Mouse (Mus musculus): ENCODE measurements around the gene Arl4c. TPM values are rescaled to one million over a fixed set of nuclear protein-coding genes. Genes with fewer than 3 reads are reported as not detected.
A peak's percentile ranks its signal among the peaks of the same experiment; 100 is the strongest.

The Arl4c gene
- total RNA-seq (2021): 10 to 100 TPM; 26.1 to 29.0 TPM

DNA sequence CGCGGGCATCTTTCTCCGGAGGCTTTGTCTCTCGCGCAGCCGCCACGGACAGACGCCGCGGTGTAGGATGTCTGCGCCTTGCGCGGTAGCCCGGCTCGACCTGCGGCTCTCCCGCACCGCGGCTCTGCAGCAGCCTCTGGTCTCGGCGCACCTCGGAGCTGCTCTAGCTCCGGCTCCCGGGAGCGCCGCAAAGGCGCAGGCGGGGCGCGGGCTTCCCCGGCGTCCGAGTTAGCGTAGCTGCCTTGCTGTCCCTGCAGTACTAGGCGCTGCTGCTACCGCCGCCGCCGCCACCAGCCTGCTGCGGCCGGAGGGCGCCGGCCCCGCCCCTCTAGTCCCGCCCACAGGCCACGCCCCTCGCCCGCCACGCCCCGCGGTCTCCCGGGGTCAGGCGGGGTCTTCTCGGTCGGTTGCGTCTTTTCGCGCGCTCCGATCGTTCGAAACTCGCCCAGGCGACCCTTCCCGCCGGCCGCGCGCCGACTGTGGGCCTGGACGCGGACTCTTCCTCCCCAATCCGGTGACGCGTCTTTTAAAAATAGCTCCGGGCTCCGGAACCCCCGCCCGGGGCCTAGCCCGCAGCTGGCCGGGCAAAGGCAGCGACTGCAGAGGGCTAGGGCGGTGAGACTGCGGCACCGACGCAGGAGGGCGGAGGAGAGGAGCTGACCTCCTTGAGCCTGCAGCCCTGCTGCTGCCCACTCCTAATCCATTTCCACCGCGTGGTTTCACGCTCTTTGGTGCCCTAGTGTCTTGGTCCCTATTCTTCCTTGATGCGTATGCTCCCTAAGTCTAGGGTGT lies at the start of gene Arl4c:
TSS of gene Arl4c (minus strand) at position 352 of the 792 bp plus-strand sequence.
- DNase-seq: peak; percentile 71 to 74

DNA sequence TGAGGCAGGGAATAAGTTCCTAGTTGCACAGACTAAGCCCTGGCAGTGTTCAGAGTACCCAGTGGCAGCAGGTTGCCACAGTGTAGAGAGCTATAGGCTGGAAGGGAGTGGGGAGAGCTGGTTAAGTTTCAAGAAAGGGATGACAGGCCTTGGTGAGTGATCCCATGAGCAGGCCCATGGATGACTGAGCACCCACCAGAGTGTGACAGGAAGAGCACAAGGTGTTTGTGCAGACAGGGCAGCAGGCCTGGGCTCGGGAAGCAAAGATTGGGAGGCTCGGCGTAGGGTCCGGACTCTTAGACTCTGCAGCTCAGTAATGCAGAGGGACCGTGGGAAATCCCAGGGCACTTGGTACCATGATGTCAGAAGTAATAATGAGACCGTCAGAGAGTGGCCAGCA lies 49.3 kb upstream of the Arl4c start:
- DNase-seq: no peak

- no peak for DNase-seq
Observed at GRCm38 (mm10) chr1:88750576-88750975, 48.6 kb upstream of the Arl4c start.

- DNase-seq: no peak
Observed at GRCm38 (mm10) chr1:88750126-88750525, 48.1 kb upstream of the Arl4c start.

- no peak for DNase-seq
Observed at GRCm38 (mm10) chr1:88749106-88749505, 47.1 kb upstream of the Arl4c start.

- peak; percentile 71 to 77 for DNase-seq
Observed at GRCm38 (mm10) chr1:88745256-88745655, 43.2 kb upstream of the Arl4c start.

- DNase-seq: no peak
Observed at GRCm38 (mm10) chr1:88744261-88744660, 42.2 kb upstream of the Arl4c start.

- peak; percentile 33 to 35 for DNase-seq
Observed at GRCm38 (mm10) chr1:88742372-88742771, 40.4 kb upstream of the Arl4c start.

DNA sequence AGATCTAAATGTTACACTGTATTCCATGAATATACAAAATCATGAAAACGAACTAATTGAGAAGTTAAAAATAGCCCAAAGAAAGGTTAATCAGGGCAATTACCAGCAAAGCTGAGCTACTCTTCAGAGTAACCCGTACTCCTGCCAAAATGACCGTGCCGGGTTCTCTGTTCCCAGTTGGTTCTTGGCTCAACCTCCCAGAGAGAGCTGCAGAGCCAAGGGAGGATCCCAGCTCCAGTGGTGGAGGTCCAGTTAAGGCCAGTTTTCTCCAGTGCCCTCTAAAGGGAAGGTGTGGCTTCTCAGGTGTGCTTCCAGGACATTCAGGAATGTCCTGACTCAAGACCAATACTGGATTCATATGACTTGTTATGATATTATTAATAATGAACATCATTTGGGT lies 37.5 kb upstream of the Arl4c start:
- DNase-seq: no peak

- DNase-seq: peak in 1 of 2 experiments; percentile 15
Observed at GRCm38 (mm10) chr1:88738931-88739330, 36.9 kb upstream of the Arl4c start.

GRCm38 (mm10) chr1:88729496-88729895 lies 27.5 kb upstream of the Arl4c start:
- no peak for DNase-seq

DNA sequence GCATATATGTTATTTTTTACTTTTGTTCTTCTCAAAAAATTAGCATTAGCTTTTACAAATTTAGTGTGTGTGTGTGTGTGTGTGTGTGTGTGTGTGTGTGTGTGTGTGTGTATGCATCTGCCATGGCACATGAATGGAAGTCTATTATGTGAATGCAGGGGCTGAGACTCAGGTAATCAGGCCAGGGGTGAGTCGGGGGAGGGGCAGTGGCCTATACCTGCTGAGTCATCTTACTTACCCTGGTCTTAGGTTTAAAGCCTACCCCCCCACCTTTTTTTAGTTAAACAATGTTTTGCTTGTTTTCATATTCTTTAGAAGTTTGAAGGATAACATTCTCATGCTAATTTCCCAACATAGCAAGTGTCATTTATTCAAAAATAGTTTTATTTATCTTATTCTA lies 25.3 kb upstream of the Arl4c start:
- no peak for DNase-seq

GRCm38 (mm10) chr1:88725716-88726115 lies 23.7 kb upstream of the Arl4c start:
- no peak for DNase-seq

- no peak for DNase-seq
Observed at GRCm38 (mm10) chr1:88720626-88721229, 18.7 kb upstream of the Arl4c start.

DNA sequence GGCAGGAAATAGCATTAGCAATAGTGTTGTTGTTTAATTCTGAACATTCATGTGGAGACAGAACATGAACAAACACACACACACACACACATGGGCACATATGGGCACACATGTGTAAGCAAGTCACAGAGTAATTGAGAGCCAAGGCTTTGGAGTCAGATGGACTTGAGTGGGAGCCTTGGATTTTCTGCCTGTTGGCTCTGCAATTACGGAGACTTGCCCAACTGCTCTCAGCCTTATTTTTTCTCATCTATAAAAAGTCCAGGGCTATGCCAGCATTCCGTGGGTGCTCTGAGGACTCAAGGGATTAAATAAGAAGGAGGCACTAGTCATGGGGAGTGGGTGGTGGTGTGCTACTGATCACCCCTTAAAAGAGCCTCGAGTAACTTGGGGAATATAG lies 16.5 kb upstream of the Arl4c start:
- peak; percentile 19 to 25 for DNase-seq

DNA sequence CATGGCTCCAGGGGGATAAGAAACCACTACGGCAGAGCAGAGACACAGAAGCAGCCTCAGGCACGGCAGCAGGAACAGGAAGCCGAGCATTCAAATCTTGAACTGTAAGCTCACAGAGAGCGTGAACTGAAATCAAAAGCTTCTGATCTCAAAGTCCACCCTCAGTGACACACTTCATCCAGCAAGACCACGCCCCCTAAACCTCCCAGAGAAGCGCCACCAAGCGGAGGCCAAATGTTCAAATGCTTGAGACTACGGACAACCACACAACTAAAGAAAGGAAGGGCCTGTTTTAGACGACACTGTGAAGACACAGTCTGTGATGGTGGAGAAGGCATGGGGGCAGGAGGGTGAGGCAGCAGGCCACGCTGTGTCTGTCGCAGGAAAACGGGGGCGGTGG lies 15.7 kb upstream of the Arl4c start:
- DNase-seq: no peak

GRCm38 (mm10) chr1:88712011-88712410 lies 10.0 kb upstream of the Arl4c start:
- no peak for DNase-seq

- DNase-seq: no peak
Observed at GRCm38 (mm10) chr1:88708646-88709305, 6.8 kb upstream of the Arl4c start.

DNA sequence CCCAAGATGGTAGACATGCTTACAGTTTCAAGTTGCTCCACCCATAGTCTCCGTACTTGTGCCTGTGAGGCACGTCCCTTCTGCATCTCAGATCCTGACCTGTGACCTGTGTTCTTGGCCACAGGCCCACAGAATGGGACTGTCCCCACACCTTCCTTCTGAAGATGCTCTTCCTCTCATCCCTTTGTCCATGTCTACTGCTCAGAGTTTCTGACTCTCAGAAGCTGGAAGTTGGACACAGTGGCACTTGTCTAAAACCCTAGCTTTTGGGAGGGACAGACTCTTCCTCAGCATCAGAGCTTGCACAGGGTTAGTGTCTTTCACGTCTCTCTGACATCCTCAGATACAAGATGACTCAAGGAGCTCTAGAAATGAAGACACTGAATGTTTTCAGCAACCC lies 6.2 kb upstream of the Arl4c start:
- no peak for DNase-seq

- no peak for DNase-seq
Observed at GRCm38 (mm10) chr1:88707536-88707935, 5.5 kb upstream of the Arl4c start.

- DNase-seq: peak; percentile 89 to 90
Observed at GRCm38 (mm10) chr1:88705799-88706198, 3.8 kb upstream of the Arl4c start.

GRCm38 (mm10) chr1:88705050-88705449 lies 3.0 kb upstream of the Arl4c start:
- no peak for DNase-seq
